Mouse (Mus musculus) small intestine, adult 2 months (tissue): ENCODE results near the gene Lzts2. TPM values are rescaled to one million over a fixed set of nuclear protein-coding genes. Genes with fewer than 3 reads are reported as not detected.

Experiments
- H3K27ac ChIP-seq: fragments of 200-500 bp; 2 replicates; pipeline ENCODE4 v1.5.1; 2012; ENCODE audit warnings: low read depth, low read length, control low read depth, inconsistent platforms; ENCODE audit not compliant: insufficient read depth
- H3K27me3 ChIP-seq: fragments of 200-500 bp; 2 replicates; pipeline ENCODE4 v1.6.1; 2012; ENCODE audit warnings: mild to moderate bottlenecking, moderate library complexity, low read length, inconsistent platforms; ENCODE audit not compliant: control insufficient read depth, insufficient read depth
- H3K36me3 ChIP-seq: fragments of 200-500 bp; 2 replicates; pipeline ENCODE4 v1.6.1; 2012; ENCODE audit warnings: mild to moderate bottlenecking, low read length, control low read depth, inconsistent platforms; ENCODE audit not compliant: control insufficient read depth, insufficient read depth
- H3K4me1 ChIP-seq: fragments of 200-500 bp; 2 replicates; pipeline ENCODE4 v1.6.1; 2012; ENCODE audit warnings: low read length, inconsistent platforms, mixed read lengths; ENCODE audit not compliant: control insufficient read depth, insufficient read depth, insufficient read length
- H3K4me3 ChIP-seq: fragments of 200-500 bp; 2 replicates; pipeline ENCODE4 v1.5.1; 2012; ENCODE audit warnings: low read depth, mild to moderate bottlenecking, control low read depth, inconsistent platforms, low read length, moderate library complexity
- CTCF ChIP-seq: fragments of 200-500 bp; IDR thresholded peaks from 2 replicates; pipeline ENCODE4 v1.5.1; 2012; ENCODE audit warnings: low read depth, mild to moderate bottlenecking, control low read depth, inconsistent platforms, low read length, moderate library complexity, mixed read lengths; ENCODE audit not compliant: insufficient replicate concordance, insufficient read length; ENCODE audit errors: extremely low read depth
- POLR2A ChIP-seq: fragments of 200-500 bp; IDR thresholded peaks from 2 replicates; pipeline ENCODE4 v1.6.1; 2012; ENCODE audit warnings: low read depth, mild to moderate bottlenecking, control low read depth, inconsistent platforms, low read length, moderate library complexity
- WGBS: fragments of 180-500 bp; shearing (Covaris S2); methylation state at CpG from one replicate; pipeline ENCODE4 v1.1.7; 2018; 5-methylcytosine and 5-hydroxymethylcytosine counted together
- polyA plus RNA-seq: library from polyadenylated mRNA; depleted of rRNA; stranded (reverse); fragments of >200 nt; gene quantifications from 2 replicates; pipeline ENCODE4 v1.2.3, GENCODE M21; 2012

Gene Lzts2
- polyA plus RNA-seq, 1 experiment = 50.4 TPM

DNA sequence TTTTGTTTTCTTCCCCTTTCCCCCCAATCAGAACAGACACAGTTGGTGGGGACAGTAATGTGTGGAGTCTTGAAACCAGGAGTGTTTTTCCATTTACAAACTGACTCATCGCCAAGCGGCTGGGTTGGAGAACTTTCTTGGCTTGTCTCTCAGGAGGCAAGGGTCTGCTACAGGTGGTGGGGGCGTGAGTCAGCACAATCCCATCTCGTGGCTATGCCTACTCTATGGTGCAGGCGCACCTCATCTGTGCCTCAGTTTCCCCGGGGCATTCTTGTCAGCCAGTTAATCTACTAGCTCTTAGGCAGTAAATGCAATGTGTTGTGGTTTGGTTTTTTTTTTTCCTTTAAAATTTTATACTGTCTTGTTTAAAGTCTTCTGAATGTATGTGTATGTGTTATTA is 30.8 kb upstream of the Lzts2 start:
- peaks cover 14% of the 10 kb centered on the region for H3K36me3 ChIP-seq
- no peaks in the 10 kb centered on the region for H3K27me3 ChIP-seq
- H3K4me1 ChIP-seq = peaks cover 39% of the 10 kb centered on the region; the same call in 1 of the 2 replicates
- no peak overlapping the region for H3K4me3 ChIP-seq
- TF ChIP-seq POLR2A (no peak), CTCF (no peak)
- H3K27ac ChIP-seq = peak overlapping the region; percentile 72; the same call in 1 of the 2 replicates
- 58% methylated on average over 6 of the region's 6 CpGs for WGBS

DNA sequence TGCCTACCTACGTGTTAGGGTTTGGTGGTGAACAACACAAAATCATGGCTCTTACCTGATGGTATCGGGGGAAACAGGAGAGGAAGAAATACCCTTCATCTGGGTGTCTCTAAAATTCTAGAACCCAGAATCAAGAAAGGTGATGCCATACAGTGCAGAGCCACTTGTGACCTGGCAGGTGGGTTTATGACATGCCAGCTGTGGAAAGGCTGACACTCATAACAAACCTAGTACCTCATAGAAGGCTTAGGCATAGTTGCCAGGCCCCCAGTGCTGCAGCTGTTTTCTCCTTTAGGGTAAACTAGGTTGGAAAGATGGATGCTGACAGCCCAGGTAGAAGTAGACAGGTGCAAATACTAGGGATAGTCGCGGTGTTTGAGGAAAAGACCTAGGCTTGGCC is 29.8 kb upstream of the Lzts2 start:
- 66% methylated on average over 4 of the region's 4 CpGs for WGBS
- Histone ChIP-seq H3K27ac (peak overlapping the region; percentile 87), H3K4me3 (no peak overlapping the region), H3K4me1 (peaks cover 45% of the 10 kb centered on the region; the same call in 1 of the 2 replicates), H3K36me3 (peaks cover 12% of the 10 kb centered on the region), H3K27me3 (no peaks in the 10 kb centered on the region; the same call in 1 of the 2 replicates)
- no peak for TF ChIP-seq POLR2A
- no peak for TF ChIP-seq CTCF

DNA sequence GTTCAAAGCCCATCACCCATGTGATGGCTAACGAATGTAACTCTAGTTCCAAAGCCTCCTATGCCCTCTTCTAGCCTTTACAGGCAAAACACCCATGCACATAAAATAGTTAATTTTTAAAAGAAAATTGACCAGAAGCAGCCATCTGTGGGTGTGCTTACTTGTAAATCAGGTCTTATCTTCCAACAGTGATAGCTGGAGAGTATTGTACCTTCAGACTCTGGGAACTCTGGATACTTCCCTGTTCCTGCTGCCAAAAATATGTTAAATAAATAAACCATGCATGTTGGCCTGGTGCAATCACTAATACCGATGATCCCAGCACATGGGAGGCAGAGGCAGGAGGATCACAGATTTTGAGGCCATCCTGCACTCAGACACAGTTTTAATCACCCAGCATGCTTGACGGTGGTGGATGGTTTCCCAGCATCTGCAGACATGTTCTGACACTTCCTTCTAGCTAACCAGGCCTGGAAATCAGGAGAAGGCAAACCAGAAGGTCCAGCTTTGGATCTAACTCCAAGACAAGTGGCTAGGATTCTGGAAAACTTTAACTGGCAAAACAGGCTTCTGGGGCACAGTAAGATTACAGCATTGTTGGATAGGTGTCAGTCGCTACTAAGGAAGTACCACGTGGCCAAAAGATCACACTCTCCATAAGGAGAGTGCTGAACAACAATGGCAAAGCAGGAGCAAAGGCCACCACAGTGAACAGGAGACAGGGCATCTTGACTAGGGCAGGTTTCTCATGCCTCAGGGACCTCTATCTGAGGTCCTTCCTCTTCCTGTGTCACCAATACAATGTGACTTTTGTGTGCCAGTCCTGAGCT is 28.8 kb upstream of the Lzts2 start:
- TF ChIP-seq CTCF = no peak
- TF ChIP-seq POLR2A = no peak
- Histone ChIP-seq H3K4me1 (peaks cover 45% of the 10 kb centered on the region; the same call in 1 of the 2 replicates), H3K36me3 (peaks cover 9% of the 10 kb centered on the region), H3K27ac (peak overlapping the region; percentile 90), H3K27me3 (no peaks in the 10 kb centered on the region; the same call in 1 of the 2 replicates), H3K4me3 (no peak overlapping the region)
- WGBS = 9% methylated on average over 5 of the region's 5 CpGs

DNA sequence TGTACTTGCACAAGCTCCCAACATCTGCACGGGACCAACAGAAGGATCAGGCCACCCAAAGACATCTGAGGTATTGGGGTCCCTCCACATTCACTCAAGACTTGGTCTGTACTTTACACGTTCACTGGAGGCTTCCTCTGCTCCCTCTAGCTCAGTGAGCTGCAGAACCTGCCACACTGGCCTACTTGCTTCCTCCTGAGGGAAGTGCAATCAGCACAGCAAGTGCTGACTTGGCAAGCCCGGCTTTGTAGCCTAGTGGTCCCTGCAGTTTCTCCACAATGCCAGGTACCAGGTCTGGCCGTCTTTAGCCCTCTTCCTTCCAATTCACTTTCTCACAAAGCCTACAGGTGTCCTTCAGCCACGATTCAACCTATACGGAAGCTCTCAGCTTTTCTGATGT is 27.2 kb upstream of the Lzts2 start:
- Histone ChIP-seq H3K27me3 (no peaks in the 10 kb centered on the region; the same call in 1 of the 2 replicates), H3K4me1 (peaks cover 46% of the 10 kb centered on the region), H3K4me3 (no peak overlapping the region), H3K27ac (peak overlapping the region; percentile 90), H3K36me3 (peaks cover under 1% of the 10 kb centered on the region)
- 30% methylated on average over 6 of the region's 6 CpGs for WGBS
- TF ChIP-seq POLR2A = no peak
- TF ChIP-seq CTCF = no peak

- Histone ChIP-seq H3K27me3 (no peaks in the 10 kb centered on the region; the same call in 1 of the 2 replicates), H3K4me3 (no peak overlapping the region), H3K36me3 (peaks cover 9% of the 10 kb centered on the region), H3K4me1 (peaks cover 50% of the 10 kb centered on the region), H3K27ac (no peak overlapping the region)
- 65% methylated on average over 6 of the region's 6 CpGs for WGBS
- no peak for TF ChIP-seq CTCF
Measured at GRCm38 (mm10) chr19:44987851-44988250, 26.4 kb upstream of the Lzts2 start.

DNA sequence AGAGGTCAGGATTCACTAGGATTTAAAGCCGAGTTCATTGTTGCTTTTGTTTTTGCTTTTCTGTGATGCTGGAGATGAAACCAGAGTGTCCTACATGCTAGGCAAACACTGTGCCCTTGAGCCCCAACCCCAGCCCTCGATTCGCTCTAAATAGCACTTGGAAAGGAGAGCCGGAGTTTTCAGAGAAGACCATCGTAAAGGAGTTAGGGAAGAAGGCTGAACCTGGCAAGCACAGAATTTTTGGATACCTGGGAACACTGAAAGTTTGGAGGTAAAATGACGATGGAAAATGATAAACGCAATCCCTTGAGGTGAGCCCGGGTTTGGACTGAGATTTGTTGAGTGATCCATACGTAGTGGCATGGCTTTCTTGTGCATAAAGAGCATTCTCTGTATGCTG is 25.9 kb upstream of the Lzts2 start:
- Histone ChIP-seq H3K27me3 (no peaks in the 10 kb centered on the region; the same call in 1 of the 2 replicates), H3K36me3 (peaks cover 12% of the 10 kb centered on the region), H3K4me1 (peaks cover 47% of the 10 kb centered on the region), H3K4me3 (0 out of 2 replicates have a peak overlapping the region, but pooled peaks have one; percentile 89), H3K27ac (peak overlapping the region; percentile 77)
- TF ChIP-seq POLR2A (no peak), CTCF (no peak)
- WGBS = 38% methylated on average over 9 of the region's 9 CpGs

GRCm38 (mm10) chr19:44988831-44989566 is 25.2 kb upstream of the Lzts2 start, which contains the start of gene Sema4g:
Sema4g (plus strand) TSS chr19:44989101.
- Histone ChIP-seq H3K27me3 (no peaks in the 10 kb centered on the region; the same call in 1 of the 2 replicates), H3K4me3 (peak within 1 kb of the TSS; percentile 89), H3K27ac (peak within 1 kb of the TSS; percentile 98), H3K36me3 (peaks cover 14% of the 10 kb centered on the region), H3K4me1 (peaks cover 46% of the 10 kb centered on the region)
- WGBS = 1% methylated on average over 58 of the region's 58 CpGs
- no peak for TF ChIP-seq POLR2A
- peak; percentile 28; the same call in 1 of the 2 replicates for TF ChIP-seq CTCF
